Mouse (Mus musculus): ENCODE results near the gene Tspan17. TPM values are rescaled to one million over a fixed set of nuclear protein-coding genes. Genes with fewer than 3 reads are reported as not detected.

Gene Tspan17
- total RNA-seq, 2 experiments from 2014 or later, result 17.7 to 22.0 TPM

GRCm38 (mm10) chr13:54805134-54805838 lies 16.1 kb downstream of the Tspan17 start:
- DNase-seq, result no peak

GRCm38 (mm10) chr13:54806434-54806976 lies 17.3 kb downstream of the Tspan17 start:
- no peak for DNase-seq

GRCm38 (mm10) chr13:54808067-54808466 lies 18.9 kb downstream of the Tspan17 start:
- no peak for DNase-seq

- no peak for DNase-seq
Measured at GRCm38 (mm10) chr13:54811476-54811875, 22.3 kb downstream of the Tspan17 start.

GRCm38 (mm10) chr13:54813381-54813780 lies 24.2 kb downstream of the Tspan17 start:
- no peak for DNase-seq

GRCm38 (mm10) chr13:54818399-54819254 lies 29.4 kb downstream of the Tspan17 start:
- no peak for DNase-seq

GRCm38 (mm10) chr13:54821106-54821505 lies 31.9 kb downstream of the Tspan17 start:
- DNase-seq, result no peak

GRCm38 (mm10) chr13:54821931-54822330 lies 32.8 kb downstream of the Tspan17 start:
- no peak for DNase-seq

GRCm38 (mm10) chr13:54824111-54824931 lies 35.1 kb downstream of the Tspan17 start:
- DNase-seq, result peak; percentile 44 to 47

GRCm38 (mm10) chr13:54827992-54828391 lies 38.8 kb downstream of the Tspan17 start:
- no peak for DNase-seq

- peak; percentile 14 to 20 for DNase-seq
Measured at GRCm38 (mm10) chr13:54828508-54828907, 39.3 kb downstream of the Tspan17 start.

- no peak for DNase-seq
Measured at GRCm38 (mm10) chr13:54829450-54829849, 40.3 kb downstream of the Tspan17 start.

GRCm38 (mm10) chr13:54836351-54837030 lies 47.3 kb downstream of the Tspan17 start:
- DNase-seq, result no peak

GRCm38 (mm10) chr13:54837061-54837460 lies 47.9 kb downstream of the Tspan17 start:
- no peak for DNase-seq

- no peak for DNase-seq
Measured at GRCm38 (mm10) chr13:54837471-54837889, 48.3 kb downstream of the Tspan17 start.

GRCm38 (mm10) chr13:54838540-54838939 lies 49.4 kb downstream of the Tspan17 start:
- DNase-seq, result peak in 1 of 2 experiments; percentile 17

GRCm38 (mm10) chr13:54839211-54839610 lies 50.0 kb downstream of the Tspan17 start:
- DNase-seq, result no peak

GRCm38 (mm10) chr13:54844579-54844978 lies 55.4 kb downstream of the Tspan17 start:
- no peak for DNase-seq
